Mouse (Mus musculus) heart, embryonic 11.5 days (tissue): ENCODE data around the gene Armc9. TPM values are rescaled to one million over a fixed set of nuclear protein-coding genes. Genes with fewer than 3 reads are reported as not detected.

ENCODE experiments used
- ATAC-seq: fragments of 200-750 bp; cut with Nextera tagmentation; replicated peaks from 2 replicates; pipeline ENCODE4 v1.8.0; 2017; ENCODE audit warnings: moderate library complexity; ENCODE audit not compliant: insufficient number of reproducible peaks, low FRiP score, low TSS enrichment
- H3K27ac ChIP-seq: fragments of 300-500 bp; sonication (generic); 2 replicates; pipeline ENCODE4 v1.5.1; 2014; ENCODE audit warnings: mild to moderate bottlenecking, low read depth, low read length
- H3K27me3 ChIP-seq: fragments of 300-500 bp; sonication (generic); 2 replicates; pipeline ENCODE4 v1.6.1; 2014; ENCODE audit warnings: mild to moderate bottlenecking, low read length, mixed read lengths; ENCODE audit not compliant: control insufficient read depth, insufficient read depth
- H3K36me3 ChIP-seq: fragments of 300-500 bp; sonication (generic); 2 replicates; pipeline ENCODE4 v1.6.1; 2014; ENCODE audit warnings: mild to moderate bottlenecking, low read length, moderate library complexity, mixed read lengths; ENCODE audit not compliant: control insufficient read depth, insufficient read depth
- H3K4me1 ChIP-seq: fragments of 300-500 bp; sonication (generic); 2 replicates; pipeline ENCODE4 v1.6.1; 2014; ENCODE audit warnings: low read length; ENCODE audit not compliant: control insufficient read depth, insufficient read depth
- H3K4me2 ChIP-seq: fragments of 300-500 bp; sonication (generic); 2 replicates; pipeline ENCODE4 v1.6.1; 2014; ENCODE audit warnings: mild to moderate bottlenecking, moderate library complexity
- H3K4me3 ChIP-seq: fragments of 300-500 bp; sonication (generic); 2 replicates; pipeline ENCODE4 v1.5.1; 2014; ENCODE audit warnings: low read depth, low read length
- H3K9ac ChIP-seq: fragments of 300-500 bp; sonication (generic); 2 replicates; pipeline ENCODE4 v1.6.1; 2014; ENCODE audit warnings: mild to moderate bottlenecking, low read depth, low read length, moderate library complexity
- H3K9me3 ChIP-seq: fragments of 300-500 bp; sonication (generic); replicated peaks from 2 replicates; pipeline ENCODE4 v1.6.1; 2016; ENCODE audit warnings: low read length; ENCODE audit not compliant: control insufficient read depth
- WGBS: fragments of 180-500 bp; shearing (Covaris S2); extraction: QIAGEN DNeasy Blood & Tissue Kit; methylation state at CpG from one replicate; pipeline ENCODE4 v1.1.7; 2014; ENCODE audit not compliant: insufficient replicate concordance; 5-methylcytosine and 5-hydroxymethylcytosine counted together
- polyA plus RNA-seq: library from polyadenylated mRNA; unstranded; fragments of >200 nt; fragmentation: Nextera tagmentation; extraction: Ambion mirVana; gene quantifications from 2 replicates; pipeline ENCODE4 v1.2.1, GENCODE M21; 2014

The Armc9 gene
- polyA plus RNA-seq, 1 experiment from 2014 or later, result 14.7 TPM

DNA sequence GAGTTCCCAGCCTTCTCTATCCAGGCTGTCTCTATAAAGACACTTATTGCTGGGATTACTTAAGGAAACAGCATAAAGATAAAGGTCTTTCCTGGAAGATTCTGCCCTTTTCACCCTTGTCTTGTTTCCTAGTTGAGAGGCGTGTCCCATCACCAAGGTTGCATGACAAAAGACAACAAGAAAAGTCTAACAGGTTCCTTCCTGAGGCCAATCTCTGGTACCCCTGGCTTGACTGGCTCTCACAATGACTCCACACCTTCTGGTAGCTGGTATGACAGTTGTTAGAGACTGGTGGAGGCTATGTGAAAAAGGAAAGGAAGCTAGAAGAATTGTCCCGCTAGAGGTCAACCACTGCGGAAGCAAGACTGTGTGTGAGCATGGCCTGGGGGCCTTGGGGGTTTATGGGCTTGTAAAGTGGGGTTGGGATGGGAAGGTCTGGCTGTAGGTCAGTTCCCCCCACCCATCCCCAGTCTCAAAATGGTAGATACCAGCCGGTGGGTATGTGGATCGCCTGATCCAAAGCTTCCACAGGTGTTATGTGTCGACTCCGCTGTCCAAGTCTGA is 154.8 kb downstream of the Armc9 start:
- H3K27ac ChIP-seq, result no peak overlapping the region
- H3K9ac ChIP-seq, result no peak overlapping the region
- H3K27me3 ChIP-seq, result peaks cover 16% of the 10 kb centered on the region
- ATAC-seq, result no peak
- no peak overlapping the region for H3K4me2 ChIP-seq
- 0 out of 2 replicates have a peak, but pooled peaks cover 2% of the 10 kb centered on the region for H3K4me1 ChIP-seq
- no peaks in the 10 kb centered on the region; the same call in 1 of the 2 replicates for H3K36me3 ChIP-seq
- 80% methylated on average over 7 of the region's 7 CpGs for WGBS
- no peaks in the 10 kb centered on the region for H3K9me3 ChIP-seq
- H3K4me3 ChIP-seq, result no peak overlapping the region

DNA sequence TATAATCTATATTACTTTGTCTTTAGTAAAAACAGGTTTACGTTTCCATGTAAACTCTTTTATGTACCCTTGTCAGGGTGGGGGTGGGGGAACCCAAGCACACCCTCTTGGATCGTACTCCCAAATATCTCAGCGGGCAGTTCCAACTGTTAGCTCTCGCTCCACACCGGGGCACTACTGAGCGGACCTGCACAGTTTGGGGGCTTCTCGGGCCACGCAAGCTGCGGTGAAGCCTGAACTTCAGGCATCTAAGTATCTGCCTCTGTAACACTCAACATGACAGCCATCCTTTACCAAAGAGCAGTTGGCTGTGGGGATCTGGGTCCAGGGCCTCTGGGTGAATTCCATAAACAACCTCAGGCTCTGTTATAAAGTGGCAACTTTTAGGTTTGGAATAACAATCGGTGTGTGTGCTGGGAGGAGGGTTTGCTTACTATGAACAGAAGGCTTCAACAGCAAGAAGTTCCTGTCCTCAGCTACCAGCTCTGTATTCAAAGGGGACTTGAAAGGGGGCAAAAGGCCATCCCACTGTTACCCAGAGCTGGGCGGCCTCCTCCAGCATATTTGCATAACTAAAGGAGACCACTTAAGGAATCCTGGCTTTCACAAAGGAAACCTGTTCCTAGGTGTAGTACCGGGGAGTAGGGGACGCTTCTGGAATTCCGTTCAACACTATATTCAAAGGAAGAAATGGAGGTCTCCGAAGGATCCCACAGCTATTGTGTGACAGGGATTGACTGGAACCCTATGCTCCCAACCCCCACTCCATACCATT is 156.1 kb downstream of the Armc9 start:
- Histone ChIP-seq H3K4me3 (no peak overlapping the region), H3K27ac (no peak overlapping the region), H3K27me3 (peaks cover 5% of the 10 kb centered on the region), H3K9ac (no peak overlapping the region), H3K36me3 (no peaks in the 10 kb centered on the region; the same call in 1 of the 2 replicates), H3K4me1 (0 out of 2 replicates have a peak, but pooled peaks cover 2% of the 10 kb centered on the region), H3K4me2 (no peak overlapping the region), H3K9me3 (no peaks in the 10 kb centered on the region)
- 35% methylated on average over 15 of the region's 15 CpGs for WGBS
- ATAC-seq, result no peak

DNA sequence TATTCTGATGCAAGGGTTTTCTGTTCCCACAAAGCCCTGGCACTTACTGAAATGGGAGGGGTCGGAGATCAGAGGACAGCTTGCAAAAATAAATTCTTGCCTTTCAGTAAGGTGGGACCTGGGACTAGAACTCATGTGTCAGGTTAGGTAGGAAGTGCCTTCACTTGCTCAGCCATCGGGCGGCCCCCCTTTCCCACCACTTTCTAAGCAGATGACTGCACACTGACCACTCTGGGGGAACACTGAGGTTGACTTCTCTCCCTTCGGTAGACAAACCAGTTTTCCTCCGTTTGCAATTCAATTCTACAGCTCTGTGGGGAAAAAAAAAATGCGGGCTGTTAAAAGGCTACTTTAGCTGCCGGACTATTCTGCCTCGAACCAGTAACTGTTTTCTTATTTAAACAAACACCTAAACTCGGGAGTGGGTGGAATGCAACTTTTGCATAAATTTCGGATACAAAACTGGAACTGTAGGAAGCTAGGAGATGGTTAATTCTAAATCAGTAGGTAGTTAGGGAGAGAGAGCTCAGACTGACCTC is 157.0 kb downstream of the Armc9 start:
- Histone ChIP-seq H3K36me3 (no peaks in the 10 kb centered on the region), H3K4me2 (no peak overlapping the region), H3K9me3 (no peaks in the 10 kb centered on the region), H3K27me3 (peaks cover 3% of the 10 kb centered on the region; the same call in 1 of the 2 replicates), H3K27ac (no peak overlapping the region), H3K4me1 (0 out of 2 replicates have a peak, but pooled peaks cover 2% of the 10 kb centered on the region), H3K4me3 (no peak overlapping the region), H3K9ac (no peak overlapping the region)
- no peak for ATAC-seq
- 40% methylated on average over 10 of the region's 10 CpGs for WGBS

DNA sequence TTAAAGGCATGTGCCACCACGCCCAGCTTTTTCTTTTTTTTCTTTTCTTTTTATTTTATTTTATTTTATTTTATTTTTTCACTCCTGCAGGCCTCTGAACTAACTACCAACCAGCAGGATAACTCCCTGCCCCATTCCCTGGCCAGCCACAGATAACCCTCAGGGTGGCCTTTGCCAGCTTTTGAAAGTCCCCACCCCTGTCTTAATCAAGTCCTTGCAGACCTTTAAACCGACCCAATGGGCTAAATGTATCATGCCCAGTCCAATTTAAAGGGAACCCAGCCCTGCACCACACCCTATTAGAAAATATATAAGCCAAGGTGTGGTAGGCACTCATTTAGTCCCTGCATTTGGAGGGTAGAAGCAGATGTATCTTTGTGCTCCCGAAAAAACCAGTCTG is 157.7 kb downstream of the Armc9 start:
- whole genome bisulfite sequencing, result 68% methylated on average over 3 of the region's 3 CpGs

DNA sequence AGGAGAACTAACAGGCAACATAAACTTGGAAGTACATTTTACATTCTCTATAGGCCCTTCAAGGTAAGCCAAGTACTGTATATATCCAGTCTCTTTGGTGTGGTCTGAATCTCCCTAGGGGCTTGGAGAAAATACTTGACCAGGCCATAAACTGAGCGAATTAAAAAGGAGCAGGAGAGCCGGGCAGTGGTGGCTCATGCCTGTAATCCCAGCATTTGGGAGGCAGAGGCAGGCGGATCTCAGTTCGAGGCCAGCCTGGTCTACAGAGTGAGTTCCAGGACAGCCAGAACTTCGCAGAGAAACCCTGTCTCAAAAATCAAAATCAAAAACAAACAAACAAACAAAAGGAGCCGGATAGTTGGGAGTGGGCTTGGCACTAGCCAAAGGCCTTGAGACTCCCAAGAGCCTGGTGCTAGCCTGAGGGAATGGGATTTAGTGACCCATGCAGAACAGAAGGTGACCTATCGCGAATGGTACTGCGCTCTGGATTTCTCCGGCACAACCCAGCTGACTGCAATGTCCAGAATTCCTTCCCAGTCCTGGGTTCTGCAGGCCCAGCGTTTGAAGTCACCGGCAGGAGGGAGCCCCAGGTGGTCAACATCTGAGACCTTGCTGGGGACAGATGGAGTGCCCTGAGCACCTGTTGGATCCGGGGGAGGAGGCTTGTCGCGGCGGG is 158.7 kb downstream of the Armc9 start:
- Histone ChIP-seq H3K9ac (no peak overlapping the region), H3K9me3 (no peaks in the 10 kb centered on the region), H3K4me2 (peak overlapping the region; percentile 46), H3K27ac (no peak overlapping the region), H3K4me3 (no peak overlapping the region), H3K36me3 (no peaks in the 10 kb centered on the region), H3K27me3 (peaks cover 3% of the 10 kb centered on the region; the same call in 1 of the 2 replicates), H3K4me1 (0 out of 2 replicates have a peak, but pooled peaks cover 2% of the 10 kb centered on the region)
- 45% methylated on average over 16 of the region's 16 CpGs for WGBS
- no peak for ATAC-seq

More for the DNA sequence above, 157.7 kb downstream of the Armc9 start:
- Histone ChIP-seq H3K27ac (no peak overlapping the region), H3K4me3 (no peak overlapping the region), H3K9ac (no peak overlapping the region), H3K36me3 (no peaks in the 10 kb centered on the region), H3K4me2 (no peak overlapping the region), H3K4me1 (0 out of 2 replicates have a peak, but pooled peaks cover 2% of the 10 kb centered on the region), H3K9me3 (no peaks in the 10 kb centered on the region), H3K27me3 (peaks cover 3% of the 10 kb centered on the region; the same call in 1 of the 2 replicates)
- ATAC-seq, result no peak

DNA sequence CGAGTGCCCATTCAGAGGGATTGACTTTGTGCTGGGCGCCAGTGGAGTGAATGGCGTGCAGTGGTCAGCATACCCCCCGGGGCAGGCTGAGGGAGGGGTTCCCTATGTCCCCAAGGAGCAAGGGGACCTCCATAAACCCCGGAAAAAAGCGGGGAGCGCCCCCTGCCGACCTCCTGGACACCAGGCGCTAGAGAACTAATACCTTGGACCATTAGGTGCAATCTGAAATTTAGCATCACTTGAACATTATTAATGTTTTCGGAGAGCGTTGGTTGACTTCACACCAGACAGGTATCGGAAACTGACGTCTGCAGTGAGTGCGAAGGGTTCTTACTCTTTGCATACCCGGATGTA is 159.2 kb downstream of the Armc9 start:
- Histone ChIP-seq H3K4me3 (no peak overlapping the region), H3K9me3 (no peaks in the 10 kb centered on the region), H3K36me3 (no peaks in the 10 kb centered on the region), H3K4me2 (peak overlapping the region; percentile 46), H3K4me1 (0 out of 2 replicates have a peak, but pooled peaks cover 2% of the 10 kb centered on the region), H3K27me3 (peaks cover 3% of the 10 kb centered on the region; the same call in 1 of the 2 replicates), H3K27ac (no peak overlapping the region), H3K9ac (no peak overlapping the region)
- 24% methylated on average over 15 of the region's 15 CpGs for WGBS
- no peak for ATAC-seq

DNA sequence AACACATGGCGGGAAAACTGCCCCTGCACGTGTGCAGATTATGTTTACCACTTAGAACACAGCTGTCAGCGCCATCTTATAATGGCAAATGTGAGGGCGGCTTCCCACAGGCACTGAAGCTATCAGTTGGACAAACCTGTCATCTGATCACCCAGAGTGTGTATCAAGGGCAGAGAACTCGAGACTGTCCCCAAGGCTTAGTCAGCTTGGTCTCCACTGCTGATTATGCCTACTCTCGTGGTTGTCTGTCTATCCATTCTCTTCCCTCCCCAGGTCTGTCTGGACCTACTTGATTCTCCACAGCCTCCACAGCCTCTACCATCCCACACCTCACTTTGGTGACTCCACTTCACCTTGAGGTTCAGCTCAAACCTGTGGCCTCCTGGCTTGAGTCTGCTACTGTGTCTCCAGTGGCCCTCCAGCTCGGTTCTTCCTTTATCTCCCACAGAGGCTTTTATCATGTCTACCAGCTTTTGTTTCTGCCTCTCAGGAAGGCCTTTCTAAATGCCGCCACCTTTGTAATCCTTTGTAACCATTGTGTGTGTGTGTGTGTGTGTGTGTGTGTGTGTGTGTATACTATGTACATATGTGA is 166.3 kb downstream of the Armc9 start:
- Histone ChIP-seq H3K27ac (no peak overlapping the region), H3K27me3 (no peaks in the 10 kb centered on the region), H3K9ac (no peak overlapping the region), H3K9me3 (no peaks in the 10 kb centered on the region), H3K4me2 (no peak overlapping the region), H3K36me3 (no peaks in the 10 kb centered on the region), H3K4me3 (no peak overlapping the region), H3K4me1 (no peaks in the 10 kb centered on the region)
- ATAC-seq, result no peak
- whole genome bisulfite sequencing, result 78% methylated on average over 6 of the region's 8 CpGs
